Mouse (Mus musculus) thymus, postnatal 0 days (tissue): ENCODE measurements around the gene Dip2c. TPM values are rescaled to one million over a fixed set of nuclear protein-coding genes. Genes with fewer than 3 reads are reported as not detected.

Experiments
- DNase-seq: peaks from one replicate; pipeline ENCODE4 v3.0.0-alpha.2; 2015; ENCODE audit warnings: low spot score
- polyA plus RNA-seq: library from polyadenylated mRNA; unstranded; fragments of >200 nt; fragmentation: Nextera tagmentation; extraction: Ambion mirVana; gene quantifications from 2 replicates; pipeline ENCODE4 v1.2.1, GENCODE M21; 2015

Gene Dip2c
- polyA plus RNA-seq, 1 experiment from 2014 or later: 2.0 TPM

DNA sequence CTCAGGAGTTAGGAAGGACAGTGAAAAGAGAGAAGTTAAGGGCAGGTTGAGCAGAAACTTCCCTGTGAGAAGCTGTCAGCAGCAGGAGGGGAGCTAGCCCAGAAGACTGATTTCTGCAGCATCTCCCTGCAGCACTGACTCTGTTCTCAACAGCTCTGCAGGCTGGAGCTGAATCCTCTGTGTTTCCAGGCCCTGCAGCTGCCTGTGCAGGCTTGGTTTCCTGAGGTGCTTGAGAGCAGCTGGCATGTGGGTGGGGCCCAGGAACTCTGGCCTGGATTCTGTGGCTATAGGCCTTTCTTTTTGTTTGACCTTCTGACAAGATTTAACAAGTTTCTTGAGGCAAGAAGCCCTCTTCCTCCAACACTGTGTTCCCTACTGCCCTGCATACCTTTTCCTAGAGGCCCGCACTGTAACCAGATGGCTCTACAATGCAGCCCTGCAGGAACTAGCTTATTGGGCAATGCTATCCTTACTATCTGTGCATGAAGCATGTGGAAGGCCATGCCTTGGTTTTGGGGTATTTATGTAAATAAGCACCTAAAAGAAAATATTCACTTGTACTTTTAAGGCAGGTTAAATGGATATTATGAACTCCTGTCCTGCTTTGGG, 53.1 kb downstream of the Dip2c start:
- no peak for DNase-seq

DNA sequence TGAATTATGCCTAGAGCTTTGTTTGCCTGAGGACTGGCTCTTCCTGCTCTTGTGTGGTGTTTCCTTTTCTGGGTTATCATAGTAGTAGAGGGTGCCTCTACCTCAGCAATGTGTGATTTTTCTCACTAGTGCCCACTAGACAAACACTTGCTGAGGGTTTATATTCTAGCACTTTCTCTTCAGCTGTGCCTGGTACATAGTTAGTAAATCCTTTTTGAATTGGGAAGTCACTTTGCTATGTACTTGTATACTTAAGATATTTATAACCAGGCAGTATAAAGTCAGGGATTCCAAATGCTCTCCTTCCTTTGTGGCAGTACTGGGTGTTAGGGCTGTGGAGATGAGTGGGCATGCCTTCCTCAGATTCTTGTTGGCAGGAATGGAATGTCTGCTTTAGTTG, 56.9 kb downstream of the Dip2c start:
- no peak for DNase-seq

DNA sequence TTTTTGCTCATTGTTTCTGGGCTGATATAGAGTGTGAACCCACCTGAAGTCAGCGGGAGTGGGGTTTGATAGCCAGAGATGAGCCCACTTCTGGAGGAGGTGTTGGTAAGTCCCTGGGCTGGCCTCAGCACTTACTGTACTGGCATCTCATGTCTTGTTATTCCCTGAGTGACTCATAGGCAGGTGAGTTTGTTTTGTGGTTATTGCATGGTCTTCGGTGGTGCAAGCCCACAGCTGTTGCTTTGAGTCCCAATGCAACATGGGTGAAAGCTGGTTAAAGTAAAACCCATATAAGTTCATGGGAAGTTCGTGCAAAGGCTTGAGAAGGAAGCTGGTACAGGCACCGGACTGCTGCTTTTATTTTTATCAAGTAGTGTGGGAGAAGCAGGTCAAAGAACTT, 64.0 kb downstream of the Dip2c start:
- DNase-seq: no peak

DNA sequence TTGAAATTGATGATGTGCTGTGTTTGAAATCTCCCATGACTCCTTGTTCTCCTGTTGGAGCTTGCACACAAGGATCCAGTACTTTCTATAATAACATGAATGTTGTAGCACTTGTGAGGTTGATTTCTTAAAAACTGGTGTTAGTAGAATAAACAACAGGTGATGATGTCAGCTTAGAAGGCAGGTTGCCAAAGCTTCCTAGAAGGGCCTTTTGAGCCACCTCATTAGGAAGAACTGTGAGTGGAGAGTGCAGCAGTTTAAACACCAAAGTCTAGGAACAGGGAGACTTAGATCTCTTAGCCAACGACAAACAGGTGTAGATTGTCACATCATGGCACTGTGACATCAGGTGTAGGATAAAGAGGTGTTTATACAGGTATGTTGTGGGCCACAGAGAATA, 66.4 kb downstream of the Dip2c start:
- DNase-seq: no peak

DNA sequence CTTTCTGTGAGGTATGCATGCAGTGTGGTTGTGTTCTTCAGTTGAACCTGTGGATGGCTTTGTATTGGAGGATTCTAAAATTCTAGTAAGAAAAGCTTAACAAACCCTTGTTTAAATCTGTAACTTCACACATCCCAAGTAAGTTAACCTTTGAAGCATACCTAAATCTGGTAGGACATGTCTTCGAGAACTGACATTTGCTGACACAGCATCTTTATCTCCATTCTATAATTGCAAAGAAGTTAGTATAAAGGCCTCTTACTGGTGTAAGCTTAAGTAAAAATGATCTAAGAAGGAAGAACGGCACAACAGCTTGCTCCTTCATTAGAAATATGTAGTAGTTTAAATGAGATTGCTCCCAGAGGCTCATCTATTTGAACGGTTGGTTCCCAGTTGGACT, 71.1 kb downstream of the Dip2c start:
- no peak for DNase-seq

- DNase-seq: no peak
Measured at GRCm38 (mm10) chr13:9350670-9351069, 74.3 kb downstream of the Dip2c start.

DNA sequence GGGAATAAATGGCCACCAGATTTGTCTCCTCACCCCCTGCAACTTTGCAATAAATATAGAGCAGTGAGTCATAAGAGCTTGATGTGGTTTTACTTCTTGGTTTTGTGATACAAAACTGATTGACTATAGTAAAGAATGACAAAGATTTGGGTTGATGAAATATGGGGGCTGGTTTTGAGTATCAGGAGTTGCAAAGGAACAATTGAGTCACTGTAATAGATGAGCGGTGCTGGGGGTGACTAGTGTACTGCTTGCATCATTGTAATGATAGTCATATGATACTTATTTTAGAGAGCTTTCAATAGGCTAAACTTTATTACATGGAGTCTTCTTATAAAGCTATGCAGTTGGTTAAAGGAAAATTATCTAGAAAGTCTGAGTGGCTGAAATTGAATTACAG, 77.6 kb downstream of the Dip2c start:
- no peak for DNase-seq

DNA sequence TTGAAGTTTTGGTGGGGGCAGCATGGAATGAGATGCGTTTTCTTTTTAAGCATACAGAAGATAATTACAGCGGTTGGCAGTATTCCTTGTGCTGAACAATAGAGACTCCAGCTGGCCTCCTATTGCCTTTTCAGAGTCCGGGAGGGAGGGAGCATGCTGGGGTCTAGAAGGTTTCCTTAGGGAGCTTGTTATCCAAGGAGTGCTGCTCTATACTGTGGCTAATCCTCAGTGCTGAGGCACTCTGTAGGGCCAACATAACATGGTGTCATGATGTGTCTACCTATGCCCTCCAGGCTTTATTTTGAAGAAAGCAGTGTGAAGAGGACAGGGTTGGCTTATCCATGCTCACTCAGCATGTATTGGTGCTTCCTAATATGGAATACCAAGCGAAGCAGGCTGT, 79.0 kb downstream of the Dip2c start:
- DNase-seq: no peak

DNA sequence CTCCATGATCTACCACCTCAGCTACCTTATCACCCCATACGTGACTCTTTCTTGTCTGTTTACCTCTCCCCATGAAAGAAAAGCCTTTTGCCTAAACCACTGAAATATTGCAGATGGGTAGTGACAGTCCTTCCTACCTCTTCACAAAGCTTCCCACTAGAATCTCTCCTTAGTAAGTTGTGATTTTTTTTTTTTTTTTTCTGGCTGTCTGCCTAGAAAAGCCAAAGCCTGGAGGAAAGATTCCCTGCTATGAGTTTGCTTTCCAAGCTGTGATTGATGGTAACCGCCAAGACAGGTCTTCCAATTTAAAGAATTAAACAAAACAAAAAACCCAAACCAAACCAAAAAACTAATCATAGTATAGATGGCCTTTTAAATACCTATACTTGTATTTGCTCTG, 85.1 kb downstream of the Dip2c start:
- DNase-seq: no peak

DNA sequence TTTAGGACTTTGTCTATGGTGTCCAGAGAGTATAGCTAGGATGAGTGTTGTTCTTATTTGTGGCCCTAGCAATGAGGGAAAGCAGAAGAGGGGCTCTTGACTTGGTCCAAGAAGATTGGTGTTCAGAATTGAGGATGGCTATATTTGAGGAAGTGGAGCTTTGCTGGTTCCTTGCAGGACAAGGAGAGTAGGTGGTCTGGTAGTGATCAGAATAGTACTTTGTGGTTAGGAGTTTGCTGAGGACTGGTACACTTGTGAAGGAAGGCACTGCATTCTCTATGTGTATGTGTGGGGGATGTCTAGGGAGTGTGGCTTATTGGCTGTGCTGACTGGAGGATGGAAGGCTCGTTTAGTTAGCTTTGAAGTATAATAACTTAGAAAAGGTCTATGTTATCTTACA, 95.1 kb downstream of the Dip2c start:
- no peak for DNase-seq

- no peak for DNase-seq
Measured at GRCm38 (mm10) chr13:9377130-9377529, 100.8 kb downstream of the Dip2c start.

GRCm38 (mm10) chr13:9380740-9381410, 104.5 kb downstream of the Dip2c start:
- no peak for DNase-seq

- no peak for DNase-seq
Measured at GRCm38 (mm10) chr13:9388017-9388416, 111.7 kb downstream of the Dip2c start.

GRCm38 (mm10) chr13:9389334-9389733, 113.0 kb downstream of the Dip2c start:
- no peak for DNase-seq

DNA sequence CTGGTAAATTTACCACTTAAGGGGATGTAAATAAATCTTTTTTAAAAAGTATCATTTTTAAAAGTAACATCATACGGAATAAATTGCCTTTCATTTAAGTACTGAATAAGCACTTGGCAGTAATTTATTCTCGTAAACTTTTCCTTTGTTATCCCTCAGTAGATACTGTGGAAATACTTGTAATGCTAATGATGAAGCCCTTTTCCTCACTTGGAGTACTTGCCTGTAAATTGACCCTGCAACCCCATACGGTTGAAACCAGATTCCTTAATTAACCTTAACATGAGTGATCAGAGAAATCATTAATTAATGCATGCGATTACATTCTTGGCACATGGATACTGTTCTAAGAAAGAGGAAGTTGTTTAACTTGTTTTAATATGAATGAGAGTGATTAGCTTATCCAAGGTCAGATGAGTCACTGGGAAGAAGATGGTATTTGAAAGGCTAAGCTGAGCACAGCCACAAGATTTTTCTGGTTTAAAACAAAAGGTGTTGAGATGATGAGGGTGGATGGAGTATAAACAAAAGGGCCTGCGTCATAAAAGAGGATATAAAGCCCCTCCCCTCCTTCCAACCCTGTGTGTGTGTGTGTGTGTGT, 114.0 kb downstream of the Dip2c start:
- DNase-seq: no peak

DNA sequence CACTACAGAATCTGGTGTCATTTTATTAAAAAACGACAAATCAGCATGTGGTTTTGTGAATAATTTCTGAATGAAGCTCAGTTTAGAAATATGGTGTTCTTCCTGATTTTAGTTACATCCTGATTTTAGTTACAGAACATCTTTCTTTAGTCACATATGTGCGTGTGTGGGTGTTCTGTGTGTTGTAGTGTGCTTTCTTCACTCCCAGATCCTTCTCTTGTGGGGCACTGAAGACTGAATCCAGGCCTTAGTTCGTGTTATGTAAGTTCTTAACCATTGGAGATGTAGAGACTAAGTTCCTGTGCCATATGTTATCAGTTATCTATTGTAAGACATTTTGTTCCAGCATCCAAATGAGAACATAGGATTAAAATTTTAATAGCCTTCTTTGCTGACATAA, 117.1 kb downstream of the Dip2c start:
- no peak for DNase-seq

DNA sequence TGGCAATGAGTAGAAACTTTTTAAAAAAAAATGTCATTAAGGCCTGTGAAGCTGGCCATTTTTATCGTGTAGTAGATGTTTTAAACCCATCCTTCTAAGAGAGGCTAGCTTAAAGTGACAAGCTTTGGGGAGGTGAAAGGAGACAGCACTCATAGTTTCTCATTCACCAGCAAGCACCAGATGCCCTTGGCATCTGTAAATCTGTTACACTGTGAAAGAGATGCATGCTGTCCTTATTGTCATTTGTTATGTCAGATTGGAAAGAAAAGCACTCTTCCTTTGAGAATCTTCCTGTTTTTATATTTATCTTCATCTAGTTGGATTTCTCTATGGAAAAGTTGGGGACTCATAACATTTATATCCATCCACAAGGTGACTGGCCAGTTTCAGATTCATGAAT, 119.0 kb downstream of the Dip2c start:
- no peak for DNase-seq

- no peak for DNase-seq
Measured at GRCm38 (mm10) chr13:9398846-9399245, 122.5 kb downstream of the Dip2c start.

DNA sequence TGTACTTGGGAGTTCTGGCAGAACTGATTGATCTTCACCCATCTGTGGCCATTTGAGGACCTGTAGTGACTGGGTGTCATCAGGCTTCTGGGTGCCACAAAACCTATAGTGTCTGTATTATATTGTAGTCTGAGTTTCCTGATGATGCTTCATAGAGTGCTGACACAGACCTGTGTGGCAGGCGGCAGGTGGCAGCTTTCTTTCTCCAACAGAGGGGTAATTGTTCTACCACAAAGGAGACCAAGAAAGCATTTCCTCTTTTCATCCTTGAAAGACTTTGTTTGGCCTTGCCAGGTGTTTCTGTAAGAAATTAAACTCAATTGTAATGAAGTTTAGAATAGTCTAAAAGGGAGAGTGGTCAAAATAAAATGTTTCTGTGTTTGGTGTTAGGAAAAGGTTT, 129.1 kb downstream of the Dip2c start:
- peak; percentile 48 for DNase-seq

- no peak for DNase-seq
Measured at GRCm38 (mm10) chr13:9408983-9409382, 132.7 kb downstream of the Dip2c start.

GRCm38 (mm10) chr13:9418441-9418840, 142.1 kb downstream of the Dip2c start:
- DNase-seq: no peak

DNA sequence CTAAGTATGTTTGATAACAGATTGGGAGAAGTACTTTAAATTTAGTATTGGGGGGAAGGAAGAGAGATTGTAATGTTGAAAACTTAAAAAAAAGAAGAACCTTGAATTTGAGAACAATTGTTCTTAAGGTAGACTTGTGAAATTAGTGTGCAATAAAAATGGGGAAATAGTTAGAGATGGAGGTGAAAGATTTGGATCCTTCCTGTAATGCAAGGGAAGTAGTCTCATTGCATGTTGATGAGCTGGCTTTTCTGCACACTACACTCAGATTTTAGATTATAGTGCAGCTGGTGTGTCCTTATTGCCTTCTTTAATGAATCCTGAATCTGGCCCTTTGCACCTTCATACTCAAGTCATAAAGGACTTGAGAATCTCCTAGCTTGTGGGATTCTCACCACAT, 142.9 kb downstream of the Dip2c start:
- DNase-seq: no peak

- DNase-seq: no peak
Measured at GRCm38 (mm10) chr13:9421949-9422348, 145.6 kb downstream of the Dip2c start.
